Mouse (Mus musculus) midbrain, embryonic 15.5 days (tissue): ENCODE measurements around the gene Fam160a1. TPM values are rescaled to one million over a fixed set of nuclear protein-coding genes. Genes with fewer than 3 reads are reported as not detected.

Experiments used
- ATAC-seq: fragments of 200-750 bp; cut with Nextera tagmentation; replicated peaks from 2 replicates; pipeline ENCODE4 v1.8.0; 2017; ENCODE audit warnings: moderate TSS enrichment
- H3K27ac ChIP-seq: fragments of 300-500 bp; sonication (generic); 2 replicates; pipeline ENCODE4 v1.5.1; 2015; ENCODE audit warnings: mild to moderate bottlenecking, inconsistent platforms
- H3K27me3 ChIP-seq: fragments of 300-500 bp; sonication (generic); replicated peaks from 2 replicates; pipeline ENCODE4 v1.6.1; 2015; ENCODE audit warnings: inconsistent platforms
- H3K36me3 ChIP-seq: fragments of 300-500 bp; sonication (generic); replicated peaks from 2 replicates; pipeline ENCODE4 v1.6.1; 2015; ENCODE audit warnings: inconsistent platforms
- H3K4me1 ChIP-seq: fragments of 300-500 bp; sonication (generic); 2 replicates; pipeline ENCODE4 v1.6.1; 2015; ENCODE audit warnings: inconsistent platforms
- H3K4me2 ChIP-seq: fragments of 300-500 bp; sonication (generic); 2 replicates; pipeline ENCODE4 v1.6.1; 2015; ENCODE audit warnings: inconsistent platforms, mild to moderate bottlenecking, moderate library complexity
- H3K4me3 ChIP-seq: fragments of 300-500 bp; sonication (generic); 2 replicates; pipeline ENCODE4 v1.5.1; 2015; ENCODE audit warnings: mild to moderate bottlenecking, inconsistent platforms
- H3K9ac ChIP-seq: fragments of 300-500 bp; sonication (generic); 2 replicates; pipeline ENCODE4 v1.6.1; 2015; ENCODE audit warnings: mild to moderate bottlenecking, inconsistent platforms
- H3K9me3 ChIP-seq: fragments of 300-500 bp; sonication (generic); 2 replicates; pipeline ENCODE4 v1.6.1; 2016; ENCODE audit warnings: inconsistent platforms
- WGBS: fragments of 180-500 bp; shearing (Covaris S2); methylation state at CpG from one replicate; pipeline ENCODE4 v1.1.7; 2015; ENCODE audit warnings: mixed read lengths; 5-methylcytosine and 5-hydroxymethylcytosine counted together
- polyA plus RNA-seq: library from polyadenylated mRNA; unstranded; fragments of >200 nt; fragmentation: Nextera tagmentation; extraction: Ambion mirVana; gene quantifications from 2 replicates; pipeline ENCODE4 v1.2.1, GENCODE M21; 2015

Gene Fam160a1
- polyA plus RNA-seq, 1 experiment from 2014 or later: 0.21 TPM

- no peaks in the 10 kb centered on the region for H3K36me3 ChIP-seq
- ATAC-seq: no peak
- H3K4me3 ChIP-seq: no peak overlapping the region
- H3K4me2 ChIP-seq: no peak overlapping the region
- 74% methylated on average over 8 of the region's 8 CpGs for WGBS
- no peaks in the 10 kb centered on the region for H3K9me3 ChIP-seq
- H3K27me3 ChIP-seq: no peaks in the 10 kb centered on the region
- H3K27ac ChIP-seq: no peak overlapping the region
- H3K4me1 ChIP-seq: no peaks in the 10 kb centered on the region
- H3K9ac ChIP-seq: no peak overlapping the region
Observed at GRCm38 (mm10) chr3:85634389-85635125, 182.5 kb downstream of the Fam160a1 start.

GRCm38 (mm10) chr3:85633733-85634132 lies 183.4 kb downstream of the Fam160a1 start:
- Histone ChIP-seq H3K27me3 (no peaks in the 10 kb centered on the region), H3K9ac (no peak overlapping the region), H3K4me2 (no peak overlapping the region), H3K27ac (no peak overlapping the region), H3K4me3 (no peak overlapping the region), H3K36me3 (no peaks in the 10 kb centered on the region), H3K4me1 (no peaks in the 10 kb centered on the region), H3K9me3 (no peaks in the 10 kb centered on the region)
- no peak for ATAC-seq
- WGBS: 86% methylated on average over 2 of the region's 2 CpGs

DNA sequence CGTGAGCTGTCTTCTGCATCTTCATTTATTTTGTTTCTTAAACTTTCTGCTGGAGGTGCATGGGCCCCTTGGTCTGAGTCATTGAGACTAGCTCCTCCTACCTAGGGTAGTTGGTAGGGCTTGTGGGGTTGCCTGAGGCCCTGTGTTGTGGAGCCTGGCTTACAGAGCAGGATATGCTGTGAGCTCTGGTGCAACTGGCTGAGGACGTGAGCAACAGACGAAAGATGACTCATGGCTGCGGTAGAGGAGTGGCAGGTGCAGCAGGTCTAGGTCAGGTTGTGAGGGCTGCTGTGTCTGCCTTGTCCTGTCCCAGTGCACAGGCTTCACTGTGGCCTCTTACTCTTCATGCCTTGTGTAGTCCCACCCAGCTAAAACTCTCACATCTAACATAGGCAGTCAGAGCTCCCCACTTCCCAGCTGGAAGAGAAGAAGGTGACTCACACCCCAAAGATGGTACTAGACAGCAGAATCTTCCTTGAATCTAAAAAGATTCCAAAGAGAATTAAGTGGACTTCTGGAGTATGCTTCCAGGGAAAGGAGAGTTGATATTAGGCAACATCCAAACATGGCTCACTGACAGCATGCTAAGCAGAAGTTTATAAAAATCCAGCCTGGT lies 187.1 kb downstream of the Fam160a1 start:
- no peaks in the 10 kb centered on the region for H3K36me3 ChIP-seq
- no peak overlapping the region for H3K4me2 ChIP-seq
- no peaks in the 10 kb centered on the region for H3K4me1 ChIP-seq
- no peak overlapping the region for H3K4me3 ChIP-seq
- ATAC-seq: no peak
- 94% methylated on average over 4 of the region's 4 CpGs for WGBS
- no peak overlapping the region for H3K27ac ChIP-seq
- H3K9me3 ChIP-seq: no peaks in the 10 kb centered on the region
- H3K27me3 ChIP-seq: no peaks in the 10 kb centered on the region
- no peak overlapping the region for H3K9ac ChIP-seq

- Histone ChIP-seq H3K27me3 (no peaks in the 10 kb centered on the region), H3K36me3 (no peaks in the 10 kb centered on the region), H3K9me3 (no peaks in the 10 kb centered on the region), H3K9ac (no peak overlapping the region), H3K4me2 (no peak overlapping the region), H3K4me3 (no peak overlapping the region), H3K4me1 (no peaks in the 10 kb centered on the region), H3K27ac (no peak overlapping the region)
- no peak for ATAC-seq
- 100% methylated on average over 1 of the region's 1 CpGs for WGBS
Observed at GRCm38 (mm10) chr3:85619751-85620150, 197.3 kb downstream of the Fam160a1 start.

DNA sequence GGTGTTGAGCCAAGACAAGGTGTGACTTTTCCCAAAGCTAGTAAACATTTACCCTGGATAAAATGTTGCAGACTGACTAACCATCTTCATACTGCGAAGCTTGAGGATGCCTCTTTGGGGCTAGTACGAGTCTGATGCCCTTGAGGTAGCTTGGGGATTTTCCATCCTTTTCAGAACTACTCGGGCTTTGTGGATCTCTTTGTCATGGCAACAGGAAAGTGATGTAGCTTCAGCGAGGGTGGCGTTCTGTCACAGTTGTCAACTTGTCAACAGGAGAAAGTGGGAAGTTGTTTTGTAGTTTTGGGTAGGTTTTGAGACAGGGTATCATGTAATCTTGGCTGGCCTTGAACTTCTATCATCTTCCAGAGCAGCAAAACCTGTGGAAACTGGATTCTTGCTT lies 197.7 kb downstream of the Fam160a1 start:
- Histone ChIP-seq H3K27ac (no peak overlapping the region), H3K4me3 (no peak overlapping the region), H3K4me2 (no peak overlapping the region), H3K36me3 (no peaks in the 10 kb centered on the region), H3K9ac (no peak overlapping the region), H3K9me3 (no peaks in the 10 kb centered on the region), H3K27me3 (no peaks in the 10 kb centered on the region), H3K4me1 (no peaks in the 10 kb centered on the region)
- 79% methylated on average over 5 of the region's 5 CpGs for WGBS
- no peak for ATAC-seq

- Histone ChIP-seq H3K27ac (no peak overlapping the region), H3K27me3 (no peaks in the 10 kb centered on the region), H3K4me2 (no peak overlapping the region), H3K9me3 (no peaks in the 10 kb centered on the region), H3K36me3 (no peaks in the 10 kb centered on the region), H3K4me1 (no peaks in the 10 kb centered on the region), H3K9ac (no peak overlapping the region), H3K4me3 (no peak overlapping the region)
- no peak for ATAC-seq
- WGBS: 80% methylated on average over 6 of the region's 6 CpGs
Observed at GRCm38 (mm10) chr3:85618885-85619284, 198.2 kb downstream of the Fam160a1 start.

DNA sequence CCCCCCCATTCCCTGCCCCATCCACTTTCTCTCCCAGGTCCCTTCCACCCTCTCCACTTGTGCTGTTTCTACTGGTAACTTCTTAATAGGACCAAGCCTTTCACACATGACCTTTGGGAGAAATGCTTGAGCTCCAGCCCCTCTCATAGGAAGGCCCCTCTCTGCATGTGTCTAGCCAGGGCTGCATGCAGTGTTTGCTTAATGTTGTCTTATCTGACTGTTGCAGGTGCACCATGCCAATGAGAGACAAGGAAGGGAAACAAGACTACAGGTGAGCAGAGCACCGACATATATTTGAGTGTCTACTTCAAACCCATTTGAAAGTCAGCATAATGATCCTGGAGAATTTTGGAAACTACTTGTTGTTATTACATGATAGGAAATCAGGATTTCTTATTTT lies 200.7 kb downstream of the Fam160a1 start:
- no peaks in the 10 kb centered on the region for H3K4me1 ChIP-seq
- 98% methylated on average over 1 of the region's 1 CpGs for WGBS
- no peaks in the 10 kb centered on the region for H3K27me3 ChIP-seq
- no peak overlapping the region for H3K27ac ChIP-seq
- H3K36me3 ChIP-seq: no peaks in the 10 kb centered on the region
- no peak overlapping the region for H3K4me2 ChIP-seq
- no peak overlapping the region for H3K4me3 ChIP-seq
- no peak overlapping the region for H3K9ac ChIP-seq
- H3K9me3 ChIP-seq: no peaks in the 10 kb centered on the region
- no peak for ATAC-seq

Other genes starting within 250 kb of the Fam160a1 start
- gene Gatb, start 243.2 kb downstream of the Fam160a1 start, polyA plus RNA-seq: 20.8 and 22.8 TPM in 2 replicates
- gene Glt28d2, start 70.2 kb upstream of the Fam160a1 start, polyA plus RNA-seq: 0.13 and 0.45 TPM in 2 replicates
- gene Gm37240, start 70.2 kb upstream of the Fam160a1 start, polyA plus RNA-seq: 0.40 and 0.73 TPM in 2 replicates
- gene Sh3d19, start 153.8 kb upstream of the Fam160a1 start, polyA plus RNA-seq: 15.4 and 15.6 TPM in 2 replicates
- not detected in 2 replicates for gene Prss48, start 185.2 kb upstream of the Fam160a1 start, polyA plus RNA-seq